Mouse (Mus musculus): ENCODE results near the gene 4933402J07Rik.

The 4933402J07Rik gene

DNA sequence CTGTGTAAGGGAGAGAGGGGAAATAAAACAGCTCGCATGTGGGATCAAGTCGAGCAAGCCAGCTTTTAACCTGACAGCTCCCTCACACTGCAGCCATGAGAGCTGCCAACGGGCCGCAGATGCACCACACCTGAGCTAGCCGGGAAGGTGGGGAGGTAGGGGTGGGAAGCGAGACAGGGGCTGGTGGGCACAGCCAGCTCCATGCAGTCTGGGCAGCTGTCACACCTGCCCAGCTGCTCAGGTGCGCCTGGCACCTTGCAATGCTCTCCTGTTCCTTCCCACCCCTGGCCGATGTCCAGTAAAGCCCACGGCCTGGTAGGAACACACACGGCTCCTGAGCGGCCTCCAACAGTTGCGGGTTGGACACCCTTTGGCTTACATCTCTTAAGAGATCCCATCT lies 57.5 kb downstream of the 4933402J07Rik start:
- no peak for DNase-seq (ENCODE audit: low read depth)

DNA sequence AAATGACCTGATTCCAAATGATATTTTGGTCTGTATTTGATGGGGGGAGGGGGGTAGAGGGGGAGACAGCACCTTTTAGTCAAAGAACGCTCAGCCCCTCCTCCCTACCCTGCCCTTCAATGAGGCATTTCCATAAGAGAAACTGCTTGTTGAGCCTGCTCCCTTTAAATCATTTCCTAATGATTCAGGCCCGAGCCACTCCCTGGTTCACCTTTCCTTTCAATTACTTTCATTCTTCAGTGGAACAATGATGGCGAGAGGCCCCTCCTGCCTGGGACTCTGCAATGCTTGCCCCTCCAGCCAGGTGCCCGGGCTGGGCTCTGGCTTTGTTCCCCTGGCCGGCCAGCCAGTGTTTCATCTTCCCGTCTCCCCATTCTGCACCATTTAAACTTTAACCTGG lies 66.0 kb downstream of the 4933402J07Rik start:
- no peak for DNase-seq (ENCODE audit: low read depth)

GRCm38 (mm10) chr8:87631776-87632175 lies 68.1 kb downstream of the 4933402J07Rik start:
- DNase-seq (ENCODE audit: low read depth), result no peak

GRCm38 (mm10) chr8:87636226-87636742 lies 72.6 kb downstream of the 4933402J07Rik start:
- no peak for DNase-seq (ENCODE audit: low read depth)
